Mouse (Mus musculus): ENCODE measurements at regions not wholly inside any gene's neighbourhood (a gene's known extent, or its start where the extent isn't known, plus 50 kb on each side); places are given as distances from the start of the nearest gene placed in this dataset. TPM values are rescaled to one million over a fixed set of nuclear protein-coding genes. Genes with fewer than 3 reads are reported as not detected.

GRCm38 (mm10) chr5:120358084-120358690 lies 73.3 kb upstream of the Lhx5 start:
- no peaks in the 10 kb centered on the region for H3K36me3 ChIP-seq (ENCODE audit: control insufficient read depth, insufficient read depth, low read length)
- no peak overlapping the region for H3K4me2 ChIP-seq (replicated peaks; ENCODE audit: low read depth, low read length)
- no peaks in the 10 kb centered on the region for H3K9me3 ChIP-seq (ENCODE audit: control insufficient read depth, low read length)
- no peaks in the 10 kb centered on the region for H3K4me1 ChIP-seq (ENCODE audit: control insufficient read depth, insufficient read depth, low read length)
- H3K9ac ChIP-seq (ENCODE audit: low read depth, low read length): no peak overlapping the region
- H3K27me3 ChIP-seq (ENCODE audit: control insufficient read depth, insufficient read depth, low read length): peaks cover 27% of the 10 kb centered on the region
- 4% methylated on average over 20 of the region's 20 CpGs for WGBS
- no peak overlapping the region for H3K27ac ChIP-seq (ENCODE audit: low read depth, low read length)
- H3K4me3 ChIP-seq (ENCODE audit: low read length): no peak overlapping the region
- no peak for ATAC-seq (ENCODE audit: low FRiP score, low TSS enrichment)

DNA sequence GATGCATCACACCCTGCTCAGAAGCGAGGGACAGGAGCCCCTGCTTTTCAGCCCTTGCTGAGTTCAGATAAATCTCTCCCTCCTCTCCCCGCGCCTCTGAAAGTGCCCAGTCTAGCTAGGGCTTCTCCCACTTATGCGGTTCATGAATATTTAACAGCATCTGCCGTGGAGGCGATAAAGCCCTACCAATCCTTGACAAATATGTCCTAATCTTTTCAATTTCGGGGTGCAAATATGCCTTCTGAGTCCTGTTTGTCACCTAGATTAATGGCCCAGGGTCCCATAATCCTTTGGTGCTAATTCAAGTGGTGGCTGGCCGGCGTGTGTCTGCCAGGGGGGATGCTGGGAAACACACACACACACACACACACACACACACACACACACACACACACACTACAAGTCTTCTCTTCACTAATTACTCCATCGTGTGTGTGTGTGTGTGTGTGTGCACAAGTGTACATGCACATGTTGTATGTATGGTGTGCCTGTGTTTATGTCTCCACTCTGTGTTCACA lies 65.5 kb upstream of the Lhx5 start:
- Histone ChIP-seq H3K36me3 (ENCODE audit: control insufficient read depth, insufficient read depth, low read length) (no peaks in the 10 kb centered on the region), H3K27me3 (ENCODE audit: control insufficient read depth, insufficient read depth, low read length) (peaks cover 3% of the 10 kb centered on the region; the same call in 1 of the 2 replicates), H3K9me3 (ENCODE audit: control insufficient read depth, low read length) (no peaks in the 10 kb centered on the region), H3K4me2 (replicated peaks; ENCODE audit: low read depth, low read length) (no peak overlapping the region), H3K9ac (ENCODE audit: low read depth, low read length) (no peak overlapping the region), H3K4me3 (ENCODE audit: low read length) (no peak overlapping the region), H3K4me1 (ENCODE audit: control insufficient read depth, insufficient read depth, low read length) (peaks cover 1% of the 10 kb centered on the region; the same call in 1 of the 2 replicates), H3K27ac (ENCODE audit: low read depth, low read length) (no peak overlapping the region)
- 46% methylated on average over 10 of the region's 10 CpGs for WGBS
- ATAC-seq (ENCODE audit: low FRiP score, low TSS enrichment): no peak

DNA sequence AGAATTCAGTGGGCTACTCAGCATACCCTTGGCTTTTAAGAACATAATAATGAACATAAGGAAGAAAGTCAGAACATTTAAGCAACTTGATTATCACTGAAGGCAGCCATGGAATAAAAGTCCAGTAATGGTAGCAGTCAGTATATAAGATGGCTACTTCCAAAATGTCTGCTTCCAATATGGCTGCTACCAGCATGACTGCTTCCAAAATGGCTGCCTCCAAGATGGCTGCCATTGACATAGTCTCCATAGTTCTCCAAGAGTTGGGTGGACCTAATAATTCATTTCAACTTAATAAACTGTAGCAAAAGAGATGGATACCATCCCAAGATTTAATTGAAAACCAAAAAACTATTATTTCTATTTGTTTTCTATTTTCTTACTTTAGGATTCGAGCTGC lies 62.7 kb upstream of the Lhx5 start:
- Histone ChIP-seq H3K4me1 (ENCODE audit: control insufficient read depth, insufficient read depth, low read length) (peaks cover 7% of the 10 kb centered on the region; the same call in 1 of the 2 replicates), H3K27ac (ENCODE audit: low read depth, low read length) (no peak overlapping the region), H3K4me2 (replicated peaks; ENCODE audit: low read depth, low read length) (no peak overlapping the region), H3K4me3 (ENCODE audit: low read length) (no peak overlapping the region), H3K9ac (ENCODE audit: low read depth, low read length) (no peak overlapping the region), H3K9me3 (ENCODE audit: control insufficient read depth, low read length) (no peaks in the 10 kb centered on the region), H3K36me3 (ENCODE audit: control insufficient read depth, insufficient read depth, low read length) (no peaks in the 10 kb centered on the region), H3K27me3 (ENCODE audit: control insufficient read depth, insufficient read depth, low read length) (no peaks in the 10 kb centered on the region)
- 91% methylated on average over 1 of the region's 1 CpGs for WGBS
- ATAC-seq (ENCODE audit: low FRiP score, low TSS enrichment): no peak

- Histone ChIP-seq H3K4me1 (ENCODE audit: control insufficient read depth, insufficient read depth, low read length) (peaks cover 7% of the 10 kb centered on the region; the same call in 1 of the 2 replicates), H3K4me3 (ENCODE audit: low read length) (no peak overlapping the region), H3K9me3 (ENCODE audit: control insufficient read depth, low read length) (no peaks in the 10 kb centered on the region), H3K27ac (ENCODE audit: low read depth, low read length) (no peak overlapping the region), H3K9ac (ENCODE audit: low read depth, low read length) (no peak overlapping the region), H3K4me2 (replicated peaks; ENCODE audit: low read depth, low read length) (0 out of 2 replicates have a peak overlapping the region, but pooled peaks have one; percentile 4), H3K36me3 (ENCODE audit: control insufficient read depth, insufficient read depth, low read length) (no peaks in the 10 kb centered on the region), H3K27me3 (ENCODE audit: control insufficient read depth, insufficient read depth, low read length) (no peaks in the 10 kb centered on the region)
- WGBS: 5% methylated on average over 15 of the region's 15 CpGs
- no peak for ATAC-seq (ENCODE audit: low FRiP score, low TSS enrichment)
Observed at GRCm38 (mm10) chr5:120371176-120371819, 60.2 kb upstream of the Lhx5 start.

- Histone ChIP-seq H3K4me3 (ENCODE audit: low read length) (no peak overlapping the region), H3K9me3 (ENCODE audit: control insufficient read depth, low read length) (no peaks in the 10 kb centered on the region), H3K9ac (ENCODE audit: low read depth, low read length) (no peak overlapping the region), H3K36me3 (ENCODE audit: control insufficient read depth, insufficient read depth, low read length) (no peaks in the 10 kb centered on the region), H3K27me3 (ENCODE audit: control insufficient read depth, insufficient read depth, low read length) (no peaks in the 10 kb centered on the region), H3K4me2 (replicated peaks; ENCODE audit: low read depth, low read length) (no peak overlapping the region), H3K4me1 (ENCODE audit: control insufficient read depth, insufficient read depth, low read length) (peaks cover 7% of the 10 kb centered on the region; the same call in 1 of the 2 replicates), H3K27ac (ENCODE audit: low read depth, low read length) (no peak overlapping the region)
- no peak for ATAC-seq (ENCODE audit: low FRiP score, low TSS enrichment)
- WGBS: 85% methylated on average over 7 of the region's 7 CpGs
Observed at GRCm38 (mm10) chr5:120373426-120373825, 58.1 kb upstream of the Lhx5 start.

Small RNA genes lying in the stretch of these regions (microRNA-seq; reads per million reads assigned to microRNA genes)
- not detected for gene Gm26474

Data from kidney, embryonic 14.5 days (tissue).